Mouse (Mus musculus): ENCODE data around the gene Rab20.

Gene Rab20

GRCm38 (mm10) chr8:11452974-11453373 is 25.5 kb downstream of the Rab20 start:
- no peak for DNase-seq (ENCODE audit: low spot score)

DNA sequence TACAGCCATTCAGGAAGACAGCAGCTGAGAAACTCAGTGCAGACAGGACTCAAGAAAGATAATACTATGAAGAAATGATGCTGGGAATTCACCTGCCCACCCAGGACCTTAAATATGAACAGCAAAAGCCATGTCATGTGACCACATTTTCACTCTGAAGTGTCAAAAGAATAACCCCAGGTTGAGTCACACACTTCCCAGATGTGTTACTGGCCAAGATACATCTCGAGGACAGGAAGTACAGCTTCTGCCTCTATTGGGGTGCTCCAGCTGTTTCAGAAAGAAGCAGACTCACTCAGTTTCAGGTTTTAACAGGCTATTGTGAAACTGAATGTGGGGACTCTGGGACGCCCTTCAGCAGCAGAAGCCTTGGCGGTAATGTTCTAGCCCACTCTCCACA is 26.0 kb downstream of the Rab20 start:
- no peak for DNase-seq (ENCODE audit: low spot score)

- no peak for DNase-seq (ENCODE audit: low spot score)
Observed at GRCm38 (mm10) chr8:11452152-11452551, 26.4 kb downstream of the Rab20 start.

- DNase-seq (ENCODE audit: low spot score), result peak; percentile 29
Observed at GRCm38 (mm10) chr8:11450184-11451113, 28.1 kb downstream of the Rab20 start.

- no peak for DNase-seq (ENCODE audit: low spot score)
Observed at GRCm38 (mm10) chr8:11447910-11448570, 30.5 kb downstream of the Rab20 start.

- DNase-seq (ENCODE audit: low spot score), result no peak
Observed at GRCm38 (mm10) chr8:11445790-11446189, 32.7 kb downstream of the Rab20 start.

DNA sequence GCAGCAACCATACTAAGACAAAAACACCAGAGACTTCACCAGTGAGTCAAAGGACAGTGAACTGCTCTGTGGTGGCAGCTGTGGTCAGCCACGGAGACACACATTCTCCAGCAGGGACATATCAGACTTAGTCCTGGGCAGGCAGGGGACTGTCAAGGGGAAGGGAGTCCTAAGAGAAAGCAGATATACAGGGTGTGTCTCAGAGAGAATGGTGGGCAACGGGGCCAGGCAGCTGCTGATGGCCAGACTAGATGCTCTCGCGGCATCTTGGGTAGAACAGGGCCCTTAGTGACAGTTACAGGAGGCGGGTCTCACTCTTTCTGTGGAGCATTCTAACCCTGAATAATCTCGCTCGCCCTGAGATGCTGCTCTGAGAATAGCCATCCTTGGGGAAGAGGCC is 34.3 kb downstream of the Rab20 start:
- no peak for DNase-seq (ENCODE audit: low spot score)

- DNase-seq (ENCODE audit: low spot score), result no peak
Observed at GRCm38 (mm10) chr8:11443611-11444010, 34.9 kb downstream of the Rab20 start.

- no peak for DNase-seq (ENCODE audit: low spot score)
Observed at GRCm38 (mm10) chr8:11441291-11441690, 37.2 kb downstream of the Rab20 start.

GRCm38 (mm10) chr8:11437862-11438261 is 40.6 kb downstream of the Rab20 start:
- no peak for DNase-seq (ENCODE audit: low spot score)

GRCm38 (mm10) chr8:11430688-11431087 is 47.8 kb downstream of the Rab20 start:
- DNase-seq (ENCODE audit: low spot score), result no peak

DNA sequence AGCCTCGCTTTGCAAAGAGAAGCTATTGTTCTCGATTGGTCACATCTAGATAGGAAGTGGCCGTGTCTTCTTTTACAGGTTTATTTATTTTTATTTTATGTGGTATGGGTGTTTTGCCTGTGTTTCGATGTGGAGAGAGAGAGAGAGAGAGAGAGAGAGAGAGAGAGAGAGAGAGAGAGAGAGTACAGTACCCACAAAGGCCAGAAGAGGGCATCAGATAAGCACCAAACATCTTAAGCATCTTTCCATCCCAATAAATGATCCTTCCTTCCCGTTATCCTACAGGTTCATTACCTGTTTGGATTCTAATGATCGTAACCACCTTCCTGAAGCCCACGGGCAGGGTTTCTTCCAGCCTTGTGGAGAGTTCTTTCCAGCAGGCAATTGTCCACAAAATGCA is 55.4 kb downstream of the Rab20 start:
- DNase-seq (ENCODE audit: low spot score), result no peak

DNA sequence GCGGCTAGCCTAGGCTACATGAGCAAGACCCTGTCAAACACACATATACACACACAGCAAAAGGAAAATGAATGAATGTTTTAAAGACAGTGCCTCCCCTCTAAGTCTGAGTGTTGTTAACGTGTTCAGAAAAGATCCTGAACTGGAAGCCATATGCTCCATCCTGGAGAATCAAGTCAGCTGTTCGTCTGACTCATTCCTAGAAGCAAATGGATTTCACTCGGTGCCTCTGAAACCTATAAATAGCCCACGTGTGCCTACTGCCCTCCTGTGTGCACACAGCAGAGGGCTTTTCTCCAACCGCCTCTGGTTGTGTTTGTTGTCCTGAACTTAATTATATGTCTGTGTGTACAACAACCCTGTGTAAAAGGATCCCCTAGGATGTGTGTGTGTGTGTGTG is 56.5 kb downstream of the Rab20 start:
- DNase-seq (ENCODE audit: low spot score), result no peak

DNA sequence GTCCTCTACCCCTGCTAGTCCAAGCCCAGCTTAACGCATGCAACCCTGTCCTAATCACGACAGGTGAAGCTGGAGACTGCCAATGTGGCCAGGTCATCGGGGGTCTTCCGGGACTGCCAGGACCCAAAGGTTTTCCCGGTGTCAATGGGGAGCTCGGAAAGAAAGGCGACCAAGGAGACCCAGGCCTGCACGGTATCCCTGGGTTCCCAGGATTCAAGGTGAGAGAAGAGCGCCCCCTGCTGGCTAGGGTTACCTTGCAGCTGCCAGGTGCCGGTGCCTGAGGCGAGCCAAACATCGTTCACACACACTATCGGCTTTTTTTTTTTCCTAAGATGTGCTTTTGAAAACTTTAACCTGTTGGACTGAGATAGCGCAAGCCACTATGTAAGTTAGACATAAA is 57.4 kb downstream of the Rab20 start:
- peak; percentile 62 for DNase-seq (ENCODE audit: low spot score)

- DNase-seq (ENCODE audit: low spot score), result peak; percentile 47
Observed at GRCm38 (mm10) chr8:11419645-11420044, 58.9 kb downstream of the Rab20 start.

- DNase-seq (ENCODE audit: low spot score), result no peak
Observed at GRCm38 (mm10) chr8:11419232-11419631, 59.3 kb downstream of the Rab20 start.

DNA sequence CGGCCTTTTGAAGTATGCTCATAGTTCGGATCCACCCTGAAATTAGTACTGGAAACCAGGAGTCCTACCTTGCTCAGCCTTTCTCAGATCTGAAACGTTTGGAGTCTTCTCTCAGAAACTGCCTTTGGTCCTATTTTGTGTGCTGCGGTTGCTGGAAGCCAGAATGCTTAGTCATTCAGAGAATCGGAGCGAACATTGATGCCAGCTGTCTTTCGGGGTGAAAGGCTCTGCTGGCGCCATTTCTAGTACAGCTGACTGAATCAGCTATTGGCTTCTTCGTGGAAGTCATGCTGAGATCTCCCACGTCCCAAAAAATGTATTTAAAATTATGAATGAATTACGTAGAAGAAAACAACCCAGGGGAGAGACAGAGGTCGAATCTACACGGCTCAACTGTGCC is 60.7 kb downstream of the Rab20 start:
- DNase-seq (ENCODE audit: low spot score), result no peak

GRCm38 (mm10) chr8:11415089-11415488 is 63.4 kb downstream of the Rab20 start:
- no peak for DNase-seq (ENCODE audit: low spot score)

DNA sequence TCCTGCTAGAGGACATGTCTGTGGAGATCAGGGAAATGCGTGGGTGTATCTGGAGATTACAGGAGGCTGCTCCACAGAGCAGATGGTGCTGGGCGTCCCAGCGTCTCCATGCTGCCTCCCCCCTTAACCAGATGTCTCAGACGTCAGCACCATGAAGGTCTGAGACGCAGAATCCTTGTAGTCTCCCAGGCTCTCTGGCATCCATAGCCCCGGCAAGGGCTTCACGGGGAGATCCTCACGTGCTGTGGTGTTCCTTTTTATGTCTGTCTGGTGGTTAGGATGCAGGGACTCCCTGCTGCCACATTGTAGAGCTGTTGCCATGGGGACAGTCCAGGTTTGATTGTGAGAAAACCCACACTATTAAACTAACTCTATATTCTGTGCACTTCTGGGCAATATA is 64.2 kb downstream of the Rab20 start:
- no peak for DNase-seq (ENCODE audit: low spot score)

- DNase-seq (ENCODE audit: low spot score), result no peak
Observed at GRCm38 (mm10) chr8:11412450-11412849, 66.1 kb downstream of the Rab20 start.

DNA sequence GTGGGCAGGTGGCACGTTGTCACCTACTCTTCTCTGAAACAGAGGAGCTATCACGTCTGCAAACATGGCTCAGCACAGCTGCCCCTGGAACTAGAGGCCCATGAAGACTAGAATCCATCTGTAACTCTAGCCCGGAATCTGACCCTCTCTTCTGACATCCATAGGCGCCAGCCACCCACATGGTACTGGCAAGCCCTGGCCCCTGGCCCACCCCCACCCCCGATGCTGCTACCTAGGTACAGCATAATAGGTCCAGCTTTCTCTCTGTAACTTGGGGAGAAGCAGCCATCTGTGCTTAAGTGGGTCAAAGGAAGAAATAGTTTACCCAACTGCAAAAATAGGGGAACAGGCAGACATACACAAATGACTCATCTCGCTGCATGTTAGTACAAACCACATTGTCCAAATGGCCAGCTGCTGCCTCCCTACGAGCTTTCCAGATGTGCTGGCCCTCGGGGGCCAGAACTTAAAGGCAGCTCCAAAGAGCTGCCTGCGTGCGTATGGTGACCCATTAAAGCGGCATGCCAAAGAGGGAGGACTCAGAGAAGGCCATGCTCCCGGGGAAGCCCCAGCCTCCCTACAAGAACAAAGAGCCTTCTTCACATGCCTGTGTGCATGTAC is 66.9 kb downstream of the Rab20 start:
- DNase-seq (ENCODE audit: low spot score), result no peak

DNA sequence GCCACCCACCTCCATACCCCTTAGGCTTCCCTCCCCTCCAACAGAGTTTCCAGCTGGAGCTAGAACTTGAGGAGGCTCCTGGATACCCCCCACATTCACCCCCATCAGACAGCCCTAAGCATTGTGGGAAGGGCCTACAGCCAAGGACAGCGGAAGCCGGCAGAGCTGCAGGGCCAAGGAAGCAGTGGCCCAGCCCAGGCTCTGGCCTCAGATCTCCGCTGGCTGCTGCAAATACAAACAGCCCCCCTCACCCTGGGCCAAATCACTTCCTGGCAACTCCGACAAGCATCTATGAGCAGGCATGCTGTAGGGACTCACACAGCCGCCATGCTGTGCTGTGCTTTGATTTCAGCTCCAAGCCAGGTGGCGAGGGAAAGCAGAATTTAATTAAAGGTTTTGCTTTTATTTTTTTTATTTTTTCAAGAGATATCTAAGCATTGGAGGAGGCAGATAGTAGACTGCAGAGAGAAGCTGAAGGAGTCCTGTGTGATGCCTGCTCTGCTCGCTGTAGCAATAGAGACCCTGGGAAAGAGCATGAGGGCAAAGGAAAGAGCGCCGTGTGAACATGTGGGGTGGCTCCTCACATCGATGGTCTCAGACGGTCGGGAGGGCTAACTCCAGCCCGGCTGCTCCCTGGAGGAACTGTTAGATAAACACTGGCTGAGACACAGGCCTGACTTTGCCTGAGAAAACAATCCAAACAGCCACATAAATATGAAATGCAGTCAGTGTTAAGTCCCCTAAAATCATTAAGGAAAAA is 72.6 kb downstream of the Rab20 start:
- DNase-seq (ENCODE audit: low spot score), result peak; percentile 50
